Mouse (Mus musculus) mammary gland, adult 2 months (tissue): ENCODE measurements around the gene Rad52. TPM values are rescaled to one million over a fixed set of nuclear protein-coding genes. Genes with fewer than 3 reads are reported as not detected.

Experiments used
- polyA plus RNA-seq: library from polyadenylated mRNA; depleted of rRNA; stranded (reverse); fragments of >200 nt; gene quantifications from 2 replicates; pipeline ENCODE4 v1.2.3, GENCODE M21; 2012; ENCODE audit warnings: low replicate concordance; rRNA removed

Rad52 gene
- 35.1 and 35.3 TPM in 2 replicates for polyA plus RNA-seq

GRCm38 (mm10) chr6:119902204-119903080 lies at the start of gene Rad52:
Gene Rad52 (plus strand): TSS chr6:119902698.

Other genes with a start within 250 kb of the Rad52 start
- 6.5 and 13.9 TPM in 2 replicates for gene Erc1, start 54.5 kb upstream of the Rad52 start, polyA plus RNA-seq
- gene Wnk1, start 136.0 kb downstream of the Rad52 start, polyA plus RNA-seq = 110 and 186 TPM in 2 replicates
- gene Ninj2, start 190.7 kb downstream of the Rad52 start, polyA plus RNA-seq = 0.20 and 0.29 TPM in 2 replicates